Mouse (Mus musculus) MEL (cell line): ENCODE measurements around the gene Cul3. TPM values are rescaled to one million over a fixed set of nuclear protein-coding genes. Genes with fewer than 3 reads are reported as not detected.

Experiments
- DNase-seq: peaks from one replicate; pipeline ENCODE4 v3.0.0; 2011; ENCODE audit warnings: low read depth, low spot score
- H3K27ac ChIP-seq: 2 replicates; pipeline ENCODE4 v1.5.1; 2012; ENCODE audit warnings: low read depth, mild to moderate bottlenecking, control low read depth, low read length, moderate library complexity; ENCODE audit not compliant: control insufficient read depth
- H3K27me3 ChIP-seq, 2 experiments: fragments of 150-350 bp in 1 of 2; sonication (generic) in 1 of 2; 2 replicates each; pipeline ENCODE4 v1.6.1; 2012; ENCODE audit warnings: low read length in 2 of 2, mild to moderate bottlenecking in 2 of 2, improper control_type of control experiment in 1 of 2, moderate library complexity in 1 of 2; ENCODE audit not compliant: insufficient read depth in 2 of 2, control insufficient read depth in 1 of 2
- H3K36me3 ChIP-seq, 2 experiments: 2 replicates each; pipeline ENCODE4 v1.6.1; 2012 to 2014; ENCODE audit warnings: low read length in 2 of 2, improper control_type of control experiment in 1 of 2, inconsistent platforms in 1 of 2, mild to moderate bottlenecking in 1 of 2; ENCODE audit not compliant: insufficient read depth in 2 of 2, control insufficient read depth in 1 of 2
- H3K4me1 ChIP-seq, 2 experiments: fragments of 150-350 bp in 1 of 2; sonication (generic) in 1 of 2; 2 replicates each; pipeline ENCODE4 v1.6.1; 2012; ENCODE audit warnings: low read length in 2 of 2, improper control_type of control experiment in 1 of 2, mild to moderate bottlenecking in 1 of 2; ENCODE audit not compliant: insufficient read depth in 2 of 2, control insufficient read depth in 1 of 2
- H3K4me3 ChIP-seq, 2 experiments: fragments of 150-350 bp in 1 of 2; sonication (generic) in 1 of 2; 2 replicates each; pipeline ENCODE4 v1.5.1; 2012; ENCODE audit warnings: low read depth in 2 of 2, low read length in 2 of 2, mild to moderate bottlenecking in 2 of 2, moderate library complexity in 2 of 2, control low read depth in 1 of 2, improper control_type of control experiment in 1 of 2; ENCODE audit not compliant: control insufficient read depth in 1 of 2, insufficient read depth in 1 of 2
- H3K79me2 ChIP-seq: 2 replicates; pipeline ENCODE4 v1.6.1; 2012; ENCODE audit warnings: mild to moderate bottlenecking, low read length, moderate library complexity; ENCODE audit not compliant: control insufficient read depth, poor library complexity, insufficient read depth
- H3K9ac ChIP-seq: 2 replicates; pipeline ENCODE4 v1.6.1; 2012; ENCODE audit warnings: low read depth, mild to moderate bottlenecking, control low read depth, low read length, moderate library complexity; ENCODE audit not compliant: control insufficient read depth, poor library complexity, severe bottlenecking
- H3K9me3 ChIP-seq: fragments of 150-350 bp; sonication (generic); replicated peaks from 2 replicates; pipeline ENCODE4 v1.6.1; 2012; ENCODE audit warnings: mild to moderate bottlenecking, low read length, improper control_type of control experiment, moderate library complexity; ENCODE audit not compliant: insufficient read depth
- BHLHE40 ChIP-seq: IDR thresholded peaks from 2 replicates; pipeline ENCODE4 v1.6.1; 2012; ENCODE audit warnings: low read depth, mild to moderate bottlenecking, inconsistent platforms, low read length, improper control_type of control experiment, borderline replicate concordance
- CHD2 ChIP-seq: IDR thresholded peaks from 2 replicates; pipeline ENCODE4 v1.6.1; 2011; ENCODE audit warnings: low read length, improper control_type of control experiment
- CTCF ChIP-seq, 3 experiments: IDR thresholded peaks in 2 of 3; conservative IDR thresholded peaks in 1 of 3; 2 replicates each; pipeline ENCODE4 v1.5.1; 2011 to 2012; ENCODE audit warnings: low read length in 3 of 3, low read depth in 2 of 3, mild to moderate bottlenecking in 2 of 3, improper control_type of control experiment in 1 of 3, inconsistent platforms in 1 of 3, mixed read lengths in 1 of 3, moderate library complexity in 1 of 3; ENCODE audit not compliant: control insufficient read depth in 1 of 3, insufficient read depth in 1 of 3, poor library complexity in 1 of 3, severe bottlenecking in 1 of 3
- ELF1 ChIP-seq: IDR thresholded peaks from 2 replicates; pipeline ENCODE4 v1.6.1; 2014; ENCODE audit warnings: low read depth, mild to moderate bottlenecking, inconsistent platforms, low read length, improper control_type of control experiment, moderate library complexity
- EP300 ChIP-seq, 2 experiments: IDR thresholded peaks; 2 replicates each; pipeline ENCODE4 v1.6.1; 2011; ENCODE audit warnings: improper control_type of control experiment in 2 of 2, low read length in 2 of 2, low read depth in 1 of 2, mild to moderate bottlenecking in 1 of 2
- ETS1 ChIP-seq: IDR thresholded peaks from 2 replicates; pipeline ENCODE4 v1.6.1; 2012; ENCODE audit warnings: low read depth, mild to moderate bottlenecking, inconsistent platforms, low read length, improper control_type of control experiment, moderate library complexity
- GABPA ChIP-seq: IDR thresholded peaks from 2 replicates; pipeline ENCODE4 v1.6.1; 2012; ENCODE audit warnings: low read depth, mild to moderate bottlenecking, inconsistent platforms, low read length, improper control_type of control experiment, moderate library complexity
- GATA1 ChIP-seq: IDR thresholded peaks from 2 replicates; pipeline ENCODE4 v1.6.1; 2011; ENCODE audit warnings: low read depth, low read length, improper control_type of control experiment
- HCFC1 ChIP-seq: IDR thresholded peaks from 2 replicates; pipeline ENCODE4 v1.6.1; 2012; ENCODE audit warnings: low read depth, mild to moderate bottlenecking, inconsistent platforms, low read length, improper control_type of control experiment, moderate library complexity
- JUND ChIP-seq: IDR thresholded peaks from 2 replicates; pipeline ENCODE4 v1.6.1; 2011; ENCODE audit warnings: low read depth, mild to moderate bottlenecking, improper control_type of control experiment, low read length
- MAX ChIP-seq: IDR thresholded peaks from 2 replicates; pipeline ENCODE4 v1.6.1; 2011; ENCODE audit warnings: low read length, improper control_type of control experiment
- MAZ ChIP-seq: IDR thresholded peaks from 2 replicates; pipeline ENCODE4 v1.6.1; 2012; ENCODE audit warnings: low read depth, mild to moderate bottlenecking, inconsistent platforms, low read length, improper control_type of control experiment
- MXI1 ChIP-seq: IDR thresholded peaks from 2 replicates; pipeline ENCODE4 v1.6.1; 2011; ENCODE audit warnings: mild to moderate bottlenecking, low read depth, low read length, improper control_type of control experiment
- MYB ChIP-seq: IDR thresholded peaks from 2 replicates; pipeline ENCODE4 v1.6.1; 2011; ENCODE audit warnings: mild to moderate bottlenecking, low read depth, low read length, improper control_type of control experiment
- NELFE ChIP-seq: IDR thresholded peaks from 2 replicates; pipeline ENCODE4 v1.6.1; 2011; ENCODE audit warnings: low read depth, low read length, improper control_type of control experiment
- NRF1 ChIP-seq: IDR thresholded peaks from 2 replicates; pipeline ENCODE4 v1.6.1; 2014; ENCODE audit warnings: low read depth, mild to moderate bottlenecking, inconsistent platforms, low read length, improper control_type of control experiment, moderate library complexity; ENCODE audit not compliant: poor library complexity, insufficient read depth, severe bottlenecking
- POLR2AphosphoS2 ChIP-seq: IDR thresholded peaks from 2 replicates; pipeline ENCODE4 v1.6.1; 2011; ENCODE audit warnings: low read length, improper control_type of control experiment
- RCOR1 ChIP-seq: IDR thresholded peaks from 2 replicates; pipeline ENCODE4 v1.6.1; 2012; ENCODE audit warnings: low read depth, mild to moderate bottlenecking, inconsistent platforms, low read length, improper control_type of control experiment
- SIN3A ChIP-seq: IDR thresholded peaks from 2 replicates; pipeline ENCODE4 v1.6.1; 2012; ENCODE audit warnings: low read length, improper control_type of control experiment, inconsistent platforms
- TBP ChIP-seq: IDR thresholded peaks from 2 replicates; pipeline ENCODE4 v1.8.0; 2011; ENCODE audit warnings: low read depth, low read length, improper control_type of control experiment
- TCF12 ChIP-seq: IDR thresholded peaks from 2 replicates; pipeline ENCODE4 v1.6.1; 2014; ENCODE audit warnings: low read depth, mild to moderate bottlenecking, inconsistent platforms, low read length, improper control_type of control experiment, moderate library complexity
- USF1 ChIP-seq: IDR thresholded peaks from 2 replicates; pipeline ENCODE4 v1.6.1; 2014; ENCODE audit warnings: low read depth, mild to moderate bottlenecking, inconsistent platforms, low read length, improper control_type of control experiment, moderate library complexity
- ZC3H11A ChIP-seq: IDR thresholded peaks from 2 replicates; pipeline ENCODE4 v1.6.1; 2012; ENCODE audit warnings: low read depth, mild to moderate bottlenecking, inconsistent platforms, low read length, improper control_type of control experiment
- ZKSCAN1 ChIP-seq: IDR thresholded peaks from 2 replicates; pipeline ENCODE4 v1.6.1; 2012; ENCODE audit warnings: low read depth, mild to moderate bottlenecking, inconsistent platforms, low read length, improper control_type of control experiment, moderate library complexity
- ZMIZ1 ChIP-seq: IDR thresholded peaks from 2 replicates; pipeline ENCODE4 v1.6.1; 2012; ENCODE audit warnings: low read depth, mild to moderate bottlenecking, inconsistent platforms, low read length, improper control_type of control experiment, moderate library complexity
- polyA plus RNA-seq, 2 experiments: library from polyadenylated mRNA; stranded (reverse) in 1 of 2; unstranded in 1 of 2; fragments of >175 nt in 1 of 2; fragments of >200 nt in 1 of 2; gene quantifications; 2 replicates each; pipeline versions ENCODE4 v1.2.1 to v1.2.4; 2012; ENCODE audit warnings: low replicate concordance in 2 of 2, low read depth in 1 of 2; ENCODE audit not compliant: insufficient read length in 2 of 2, insufficient read depth in 1 of 2, missing spikeins in 1 of 2
- total RNA-seq: library from RNA; depleted of rRNA; stranded (reverse); fragments of 300-350 nt; gene quantifications from 2 replicates; pipeline ENCODE4 v1.2.3, GENCODE M21; 2012

The Cul3 gene
- total and polyA plus RNA-seq, 3 experiments = 68.2 to 1,559 (median 90.9) TPM

DNA sequence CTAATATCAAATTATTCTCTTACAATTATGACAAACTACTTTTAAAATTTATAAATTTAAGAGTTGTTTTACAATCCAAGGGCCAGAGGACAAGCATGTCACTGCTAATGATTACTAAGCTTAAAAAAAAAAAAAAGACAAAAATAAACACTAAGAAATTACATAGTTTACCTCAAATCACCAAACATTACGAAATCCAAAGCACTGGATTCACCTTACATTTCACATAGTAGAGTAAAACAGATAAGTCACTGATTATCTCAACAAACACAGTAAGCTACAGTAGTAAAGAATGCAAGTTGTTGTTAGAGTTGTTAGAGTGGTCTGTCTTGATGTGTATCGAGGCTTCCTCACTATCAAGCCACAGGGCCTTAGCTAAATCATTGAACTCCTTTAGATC is 14.5 kb downstream of the Cul3 start:
- Histone ChIP-seq H3K9ac (no peak overlapping the region), H3K9me3 (no peaks in the 10 kb centered on the region), H3K36me3 (peaks cover 7 to 51% of the 10 kb centered on the region in 2 experiments), H3K27me3 (no peaks in the 10 kb centered on the region), H3K4me3 (no peak overlapping the region), H3K27ac (no peak overlapping the region), H3K79me2 (peaks cover 35% of the 10 kb centered on the region), H3K4me1 (peaks cover 2 to 60% of the 10 kb centered on the region in 2 experiments; a peak in 3 of 4 replicates)
- TF ChIP-seq ZMIZ1 = no peak
- no peak for TF ChIP-seq NELFE
- 0 out of 4 replicates have a peak, but pooled peaks of 1 of the 2 experiments have one; percentile 21 for TF ChIP-seq EP300 (IDR thresholded peaks at IDR 0.05; ENCODE audit: low read depth in 1 of 2, low read length in 2 of 2)
- no peak for DNase-seq

DNA sequence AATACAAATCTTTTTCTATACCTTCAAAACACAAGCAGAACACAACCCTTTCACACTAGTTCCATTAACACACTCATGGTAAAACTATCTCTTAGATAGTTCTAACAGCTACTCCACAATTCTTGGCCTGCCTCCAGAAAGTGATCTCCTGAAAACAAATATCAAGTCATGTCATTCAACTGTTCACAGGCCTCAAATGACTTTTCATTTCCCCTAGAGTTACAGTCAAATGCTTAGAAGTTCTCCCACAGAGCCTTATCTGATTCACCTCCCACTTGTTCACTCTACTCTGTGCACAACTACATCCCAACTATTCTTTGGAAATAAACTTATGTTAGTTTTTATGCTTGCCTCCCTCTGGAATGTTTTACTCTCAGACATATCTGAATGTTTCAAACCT is 15.9 kb downstream of the Cul3 start:
- Histone ChIP-seq H3K9me3 (no peaks in the 10 kb centered on the region), H3K27ac (peak overlapping the region; percentile 42; the same call in 1 of the 2 replicates), H3K4me1 (peaks cover 0 to 48% of the 10 kb centered on the region in 2 experiments; a peak in 2 of 4 replicates), H3K27me3 (no peaks in the 10 kb centered on the region), H3K9ac (no peak overlapping the region), H3K36me3 (peaks cover 12 to 43% of the 10 kb centered on the region in 2 experiments), H3K4me3 (no peak overlapping the region), H3K79me2 (peaks cover 30% of the 10 kb centered on the region)
- TF ChIP-seq GATA1 (peak; percentile 84), EP300 (IDR thresholded peaks at IDR 0.05; ENCODE audit: low read depth in 1 of 2, low read length in 2 of 2) (peak; percentile 69 to 70), MAX (peak; percentile 41; the same call in 1 of the 2 replicates), ELF1 (no peak), MXI1 (0 out of 2 replicates have a peak, but pooled peaks have one; percentile 21), MYB (0 out of 2 replicates have a peak, but pooled peaks have one; percentile 18), TCF12 (peak; percentile 36), SIN3A (peak; percentile 55; the same call in 1 of the 2 replicates), NELFE (no peak), NRF1 (no peak), ETS1 (peak; percentile 54)
- DNase-seq = peak; percentile 88

DNA sequence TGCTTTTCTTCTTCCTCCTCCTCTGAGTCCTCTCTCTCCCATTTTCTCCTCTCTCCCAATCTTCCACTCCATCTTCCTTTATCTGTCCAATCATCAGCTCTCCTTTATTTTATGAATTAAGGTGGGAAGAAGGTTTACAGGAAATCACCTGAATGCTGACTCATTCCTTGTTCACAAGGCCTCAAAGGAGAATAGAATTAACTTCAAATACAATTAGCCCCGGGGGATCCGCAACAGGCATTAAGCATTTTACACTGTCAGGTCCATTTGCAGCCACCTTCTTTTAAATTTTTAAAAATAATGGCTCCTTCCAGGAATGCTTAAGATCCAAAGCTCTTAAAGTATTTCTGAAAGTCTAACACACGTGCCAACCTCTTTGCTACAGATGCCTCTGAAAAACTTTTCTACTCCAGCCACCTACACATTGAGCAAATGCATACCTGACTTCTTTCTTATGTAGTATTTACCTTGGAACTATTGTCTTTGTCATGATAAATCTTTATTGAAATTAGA is 24.7 kb downstream of the Cul3 start:
- Histone ChIP-seq H3K9me3 (no peaks in the 10 kb centered on the region), H3K27ac (no peak overlapping the region), H3K4me1 (no peaks in the 10 kb centered on the region), H3K36me3 (peaks cover 2 to 5% of the 10 kb centered on the region in 2 experiments; a peak in 3 of 4 replicates), H3K27me3 (no peaks in the 10 kb centered on the region), H3K9ac (no peak overlapping the region), H3K4me3 (no peak overlapping the region), H3K79me2 (peaks cover 11% of the 10 kb centered on the region)
- DNase-seq = no peak
- TF ChIP-seq CTCF (IDR thresholded peaks at IDR 0.05 in 2 of 3, conservative IDR thresholded peaks at IDR 0.05 in 1 of 3; ENCODE audit: control insufficient read depth in 1 of 3, insufficient read depth in 1 of 3, low read depth in 2 of 3, low read length in 3 of 3, poor library complexity in 1 of 3, severe bottlenecking in 1 of 3) = no peak
- no peak for TF ChIP-seq CHD2
- no peak for TF ChIP-seq MXI1
- TF ChIP-seq GABPA = no peak
- TF ChIP-seq MAZ = no peak
- no peak for TF ChIP-seq NRF1
- no peak for TF ChIP-seq EP300 (IDR thresholded peaks at IDR 0.05; ENCODE audit: low read depth in 1 of 2, low read length in 2 of 2)
- no peak for TF ChIP-seq JUND
- TF ChIP-seq TBP = no peak
- no peak for TF ChIP-seq ZC3H11A
- no peak for TF ChIP-seq HCFC1
- no peak for TF ChIP-seq USF1
- no peak for TF ChIP-seq MYB
- TF ChIP-seq RCOR1 = no peak
- TF ChIP-seq BHLHE40 = no peak
- TF ChIP-seq POLR2AphosphoS2 = no peak
- no peak for TF ChIP-seq ZKSCAN1
